Mouse (Mus musculus) midbrain, embryonic 10.5 days (tissue): ENCODE measurements around the gene Fam183b. TPM values are rescaled to one million over a fixed set of nuclear protein-coding genes. Genes with fewer than 3 reads are reported as not detected.
"Not testable (repeated sequence)": the region's sequence is repeated elsewhere in the genome, so short reads cannot be mapped to it uniquely, and the experiment has no call there.

ENCODE experiments used
- DNase-seq: peaks from one replicate; pipeline ENCODE4 v3.0.0-alpha.2; 2017; ENCODE audit warnings: low spot score
- H3K27ac ChIP-seq: fragments of 300-500 bp; sonication (generic); replicated peaks from 2 replicates; pipeline ENCODE4 v1.5.1; 2016; ENCODE audit warnings: mild to moderate bottlenecking
- H3K27me3 ChIP-seq: fragments of 300-500 bp; sonication (generic); 2 replicates; pipeline ENCODE4 v1.6.1; 2016; ENCODE audit warnings: low read depth, mild to moderate bottlenecking; ENCODE audit not compliant: poor library complexity, severe bottlenecking
- H3K36me3 ChIP-seq: fragments of 300-500 bp; sonication (generic); 2 replicates; pipeline ENCODE4 v1.6.1; 2016; ENCODE audit warnings: mild to moderate bottlenecking, moderate library complexity
- H3K4me1 ChIP-seq: fragments of 300-500 bp; sonication (generic); 2 replicates; pipeline ENCODE4 v1.6.1; 2016
- H3K4me3 ChIP-seq: fragments of 300-500 bp; sonication (generic); 2 replicates; pipeline ENCODE4 v1.5.1; 2016; ENCODE audit warnings: mild to moderate bottlenecking, moderate library complexity
- H3K9me3 ChIP-seq: fragments of 300-500 bp; sonication (generic); replicated peaks from 2 replicates; pipeline ENCODE4 v1.6.1; 2016; ENCODE audit warnings: mild to moderate bottlenecking
- WGBS: fragments of 180-500 bp; shearing (Covaris S2); methylation state at CpG from one replicate; pipeline ENCODE4 v1.1.7; 2016; 5-methylcytosine and 5-hydroxymethylcytosine counted together
- polyA plus RNA-seq: library from polyadenylated mRNA; unstranded; fragments of >200 nt; fragmentation: Nextera tagmentation; extraction: Ambion mirVana; gene quantifications from 2 replicates; pipeline ENCODE4 v1.2.1, GENCODE M21; 2016

Gene Fam183b
- 3.8 and 6.1 TPM in 2 replicates for polyA plus RNA-seq

DNA sequence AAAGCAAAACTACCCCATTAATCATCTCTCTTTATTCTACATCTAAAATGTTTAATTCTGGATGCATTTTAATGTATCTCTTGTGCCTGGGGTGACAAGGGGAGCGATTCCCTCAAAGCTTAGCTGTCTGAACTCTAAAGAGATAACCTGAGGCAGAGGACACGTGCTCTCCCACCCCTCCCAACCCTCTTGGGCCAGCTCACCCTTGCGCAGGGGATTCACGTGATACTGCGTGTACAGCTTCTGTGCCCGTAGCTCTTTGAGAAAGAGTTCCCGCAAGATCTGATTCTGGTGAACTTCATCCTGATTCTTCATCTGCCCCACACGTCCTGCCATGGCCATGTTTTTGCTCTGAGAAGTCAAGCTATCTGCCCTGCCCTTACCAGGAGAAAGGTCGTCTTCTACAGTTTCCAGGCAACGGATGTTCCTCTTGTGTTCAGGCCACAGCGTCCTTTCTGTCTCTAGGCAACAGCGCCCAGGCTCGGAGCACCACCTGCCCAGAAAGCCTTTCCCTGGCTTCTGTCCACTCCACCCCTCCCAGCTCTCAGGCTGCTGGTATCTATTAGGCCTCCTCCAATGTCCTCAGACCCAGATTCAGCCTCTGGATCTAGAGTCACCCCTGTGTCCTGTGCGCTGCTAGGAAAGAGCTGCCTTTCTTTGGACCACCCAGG is at the start of gene Fam183b:
Fam183b (minus strand) TSS at position 403 of the 671 bp plus-strand sequence.
- WGBS, result 42% methylated on average over 14 of the region's 14 CpGs

DNA sequence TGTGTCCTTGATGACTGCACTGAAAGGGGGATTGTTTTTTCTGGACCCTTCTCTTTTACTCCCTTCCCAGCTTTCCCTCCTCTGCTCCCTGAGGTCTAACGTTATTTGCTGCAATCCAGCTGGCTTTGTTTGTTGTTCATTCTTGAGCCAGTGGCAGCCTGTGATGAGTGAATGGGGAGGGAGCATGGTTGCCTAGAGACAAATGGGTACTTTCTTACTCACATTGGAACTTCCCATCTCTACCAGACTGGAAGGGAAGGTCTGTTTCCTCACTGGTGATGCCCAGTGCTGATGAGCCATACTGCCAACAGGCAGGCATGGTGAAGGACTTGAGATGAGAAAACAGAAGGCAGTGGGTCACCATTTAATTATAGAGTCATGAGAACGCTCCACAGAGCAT is 48.0 kb upstream of the Fam183b start:
- H3K4me3 ChIP-seq, result no peak overlapping the region
- peaks cover 9% of the 10 kb centered on the region for H3K4me1 ChIP-seq
- H3K27me3 ChIP-seq, result no peaks in the 10 kb centered on the region
- 65% methylated on average over 2 of the region's 2 CpGs for WGBS
- H3K27ac ChIP-seq, result no peak overlapping the region
- no peaks in the 10 kb centered on the region for H3K9me3 ChIP-seq
- peaks cover 50% of the 10 kb centered on the region for H3K36me3 ChIP-seq
- DNase-seq, result no peak

More for the DNA sequence above, at the start of gene Fam183b:
- Histone ChIP-seq H3K27me3 (no peaks in the 10 kb centered on the region), H3K4me1 (peaks cover 16% of the 10 kb centered on the region), H3K27ac (peak within 1 kb of the TSS; percentile 46), H3K9me3 (no peaks in the 10 kb centered on the region), H3K36me3 (no peaks in the 10 kb centered on the region), H3K4me3 (peak within 1 kb of the TSS; percentile 17; the same call in 1 of the 2 replicates)
- peak; percentile 57 for DNase-seq

DNA sequence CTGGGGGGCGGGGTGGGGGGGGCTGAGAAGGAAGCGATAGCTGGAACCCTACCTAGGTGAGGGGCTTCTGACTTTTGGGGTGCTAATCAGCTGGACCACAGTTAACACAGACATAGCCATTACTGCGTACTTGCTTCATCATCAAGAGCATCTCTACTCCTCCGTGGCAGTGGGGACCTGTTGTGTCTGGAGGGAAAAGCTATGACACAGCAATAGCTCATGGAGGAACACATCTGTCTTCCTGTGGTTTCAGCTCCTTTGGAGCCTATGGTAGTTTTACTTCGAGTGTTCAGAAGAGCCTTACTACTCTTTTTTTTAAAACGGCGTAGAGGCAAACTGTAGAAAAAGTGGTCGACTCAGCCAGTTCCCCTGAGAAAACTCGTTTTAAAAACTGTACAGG is 45.9 kb upstream of the Fam183b start:
- peaks cover 37% of the 10 kb centered on the region for H3K36me3 ChIP-seq
- DNase-seq, result no peak
- peak overlapping the region; percentile 85 for H3K27ac ChIP-seq
- H3K4me3 ChIP-seq, result peak overlapping the region; percentile 86
- 51% methylated on average over 9 of the region's 9 CpGs for WGBS
- H3K4me1 ChIP-seq, result peaks cover 9% of the 10 kb centered on the region
- H3K27me3 ChIP-seq, result no peaks in the 10 kb centered on the region
- H3K9me3 ChIP-seq, result no peaks in the 10 kb centered on the region

DNA sequence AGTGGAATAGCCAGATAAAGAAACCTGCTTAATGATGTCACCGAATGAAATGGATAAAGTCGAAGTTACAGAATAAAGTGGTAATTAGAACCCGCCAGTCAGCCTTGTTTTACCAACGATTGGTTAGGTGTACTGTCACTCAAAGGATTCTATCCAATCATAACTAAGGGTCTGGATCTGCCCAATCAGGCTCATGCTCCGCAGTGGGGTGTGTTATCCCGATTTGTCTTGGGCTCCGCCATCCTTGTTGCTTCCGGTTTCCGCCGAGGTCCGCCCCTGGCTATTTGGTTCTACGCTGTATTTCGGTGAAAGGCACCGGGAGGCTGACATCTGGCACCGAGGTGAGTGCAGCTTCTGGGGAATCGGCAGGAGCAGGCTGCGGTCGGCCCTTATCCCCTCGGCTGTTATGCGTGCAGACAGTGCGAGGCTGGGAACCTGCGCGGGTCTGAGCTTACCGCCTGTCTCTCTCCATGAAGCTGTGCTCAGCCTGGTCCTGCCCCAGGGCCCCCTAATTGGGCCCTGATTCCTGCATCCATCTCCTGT is 45.2 kb upstream of the Fam183b start, which contains the start of gene Gm12258:
Gm12258 (plus strand) TSS at position 240 of the 543 bp plus-strand sequence.
- peak within 1 kb of the TSS; percentile 86 for H3K4me3 ChIP-seq
- H3K4me1 ChIP-seq, result peaks cover 9% of the 10 kb centered on the region
- peak within 1 kb of the TSS; percentile 85 for H3K27ac ChIP-seq
- H3K9me3 ChIP-seq, result no peaks in the 10 kb centered on the region
- peaks cover 31% of the 10 kb centered on the region for H3K36me3 ChIP-seq
- under 1% methylated on average over 24 of the region's 24 CpGs for WGBS
- no peaks in the 10 kb centered on the region for H3K27me3 ChIP-seq
- DNase-seq, result peak; percentile 86

DNA sequence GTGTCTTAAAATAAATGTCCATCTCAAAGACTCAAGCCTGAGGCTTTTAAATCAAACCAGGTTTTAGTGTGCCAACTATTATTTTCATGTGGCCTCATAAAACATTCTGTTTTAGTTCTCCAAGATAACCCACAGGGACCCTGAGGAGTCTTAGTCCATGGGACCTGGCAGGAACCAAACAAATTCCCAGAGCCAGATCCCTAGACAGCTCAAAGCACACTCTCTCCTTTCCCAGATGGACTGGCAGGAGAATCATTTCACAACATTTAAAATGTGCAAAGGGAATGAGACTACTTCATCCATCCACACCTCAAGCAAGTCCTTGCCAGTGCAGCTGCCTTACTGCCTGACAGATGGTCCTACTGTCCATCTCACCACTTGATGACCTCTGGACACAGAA is 37.2 kb upstream of the Fam183b start, which contains the start of gene Olfr311:
Olfr311 (plus strand) TSS at position 301 of the 400 bp plus-strand sequence.
- H3K9me3 ChIP-seq, H3K27me3 ChIP-seq, H3K36me3 ChIP-seq, DNase-seq, H3K4me3 ChIP-seq, H3K27ac ChIP-seq, H3K4me1 ChIP-seq: not testable (repeated sequence)

DNA sequence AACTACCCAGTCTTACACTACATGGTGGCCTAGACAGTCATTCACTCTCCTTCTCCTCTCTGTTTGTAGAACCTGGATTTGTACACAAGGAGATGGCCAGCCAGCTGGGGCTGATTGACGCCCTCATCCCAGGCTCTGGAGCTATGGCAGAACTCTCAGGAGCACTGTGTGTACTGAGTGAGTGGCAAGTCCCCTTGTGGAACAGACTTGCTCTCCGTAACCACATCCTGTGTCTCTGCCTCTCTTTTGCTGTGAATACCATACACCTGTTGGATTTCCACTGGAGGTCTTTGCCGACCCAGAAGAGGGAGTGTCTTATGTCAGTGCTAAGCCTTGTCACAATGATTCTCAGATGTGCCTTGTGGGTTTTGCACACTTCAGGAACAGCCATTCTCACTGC is 30.8 kb upstream of the Fam183b start:
- H3K27me3 ChIP-seq, DNase-seq, H3K9me3 ChIP-seq, H3K36me3 ChIP-seq, H3K4me1 ChIP-seq, H3K4me3 ChIP-seq, H3K27ac ChIP-seq: not testable (repeated sequence)
- 87% methylated on average over 3 of the region's 3 CpGs for WGBS

DNA sequence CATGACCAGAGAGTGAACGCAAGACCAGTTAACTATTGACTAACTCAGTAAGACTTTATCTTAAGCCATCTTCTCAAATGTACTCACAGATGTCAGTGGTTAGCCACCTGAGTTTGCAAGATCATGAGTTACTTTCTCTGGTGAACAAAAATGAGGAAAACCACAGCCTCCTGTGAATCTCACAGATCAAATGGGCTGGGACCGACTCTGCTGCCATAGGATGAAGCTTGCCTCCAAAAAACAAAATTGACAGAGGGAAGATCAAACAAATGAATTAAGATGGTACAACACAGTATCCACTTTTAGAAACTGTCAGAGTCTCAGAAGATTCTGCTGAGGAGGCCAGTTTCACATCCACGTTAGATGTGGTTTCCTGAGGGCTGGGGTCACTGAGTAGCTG is 28.0 kb upstream of the Fam183b start:
- H3K4me1 ChIP-seq, result no peaks in the 10 kb centered on the region
- no peaks in the 10 kb centered on the region for H3K9me3 ChIP-seq
- no peak for DNase-seq
- WGBS, result 82% methylated on average over 3 of the region's 3 CpGs
- H3K4me3 ChIP-seq, result no peak overlapping the region
- no peaks in the 10 kb centered on the region for H3K36me3 ChIP-seq
- no peak overlapping the region for H3K27ac ChIP-seq
- H3K27me3 ChIP-seq, result no peaks in the 10 kb centered on the region

DNA sequence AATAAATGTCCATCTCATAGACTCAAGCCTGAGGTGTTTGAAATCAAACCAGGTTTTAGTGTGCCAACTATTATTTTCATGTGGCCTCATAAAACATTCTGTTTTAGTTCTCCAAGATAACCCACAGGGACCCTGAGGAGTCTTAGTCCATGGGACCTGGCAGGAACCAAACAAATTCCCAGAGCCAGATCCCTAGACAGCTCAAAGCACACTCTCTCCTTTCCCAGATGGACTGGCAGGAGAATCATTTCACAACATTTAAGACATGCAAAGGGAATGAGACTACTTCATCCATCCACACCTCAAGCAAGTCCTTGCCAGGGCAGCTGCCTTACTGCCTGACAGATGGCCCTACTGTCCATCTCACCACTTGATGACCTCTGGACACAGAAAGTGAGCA is 27.2 kb upstream of the Fam183b start, which contains the start of gene Olfr312:
Olfr312 (plus strand) TSS at position 301 of the 400 bp plus-strand sequence.
- H3K9me3 ChIP-seq, H3K4me1 ChIP-seq, DNase-seq, H3K27me3 ChIP-seq, H3K27ac ChIP-seq, H3K4me3 ChIP-seq, H3K36me3 ChIP-seq: not testable (repeated sequence)

DNA sequence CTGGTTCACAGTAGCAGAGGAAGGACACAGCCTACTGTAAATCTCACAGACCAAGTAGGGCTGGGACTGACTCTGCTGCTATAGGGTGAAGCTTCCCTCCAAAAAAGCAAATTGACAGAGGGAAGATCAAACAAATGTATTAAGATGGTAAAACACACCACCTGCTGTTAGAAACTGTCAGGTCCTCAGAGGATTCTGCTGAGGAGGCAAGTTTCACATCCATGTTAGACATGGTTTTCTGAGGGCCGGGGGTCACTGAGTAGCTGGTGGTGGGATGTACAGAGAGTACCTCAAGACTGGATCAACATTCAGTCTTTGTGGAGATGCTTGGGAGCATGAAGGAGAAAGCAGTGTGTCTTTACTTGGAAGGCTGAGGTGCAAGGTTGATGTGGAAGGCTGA is 13.9 kb upstream of the Fam183b start:
- H3K27ac ChIP-seq, result no peak overlapping the region
- no peak overlapping the region for H3K4me3 ChIP-seq
- DNase-seq, result no peak
- WGBS, result 91% methylated on average over 1 of the region's 1 CpGs
- H3K36me3 ChIP-seq, result no peaks in the 10 kb centered on the region
- H3K9me3 ChIP-seq, result no peaks in the 10 kb centered on the region
- no peaks in the 10 kb centered on the region for H3K4me1 ChIP-seq
- H3K27me3 ChIP-seq, result no peaks in the 10 kb centered on the region

DNA sequence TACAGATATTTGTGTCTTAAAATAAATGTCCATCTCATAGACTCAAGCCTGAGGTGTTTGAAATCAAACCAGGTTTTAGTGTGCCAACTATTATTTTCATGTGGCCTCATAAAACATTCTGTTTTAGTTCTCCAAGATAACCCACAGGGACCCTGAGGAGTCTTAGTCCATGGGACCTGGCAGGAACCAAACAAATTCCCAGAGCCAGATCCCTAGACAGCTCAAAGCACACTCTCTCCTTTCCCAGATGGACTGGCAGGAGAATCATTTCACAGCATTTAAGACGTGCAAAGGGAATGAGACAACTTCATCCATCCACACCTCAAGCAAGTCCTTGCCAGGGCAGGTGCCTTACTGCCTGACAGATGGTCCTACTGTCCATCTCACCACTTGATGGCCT is 12.9 kb upstream of the Fam183b start, which contains the start of gene Olfr313:
Olfr313 (plus strand) TSS at position 301 of the 400 bp plus-strand sequence.
- not testable (repeated sequence) for DNase-seq, H3K36me3 ChIP-seq, H3K27me3 ChIP-seq, H3K4me1 ChIP-seq, H3K9me3 ChIP-seq, H3K4me3 ChIP-seq, H3K27ac ChIP-seq
- 74% methylated on average over 1 of the region's 1 CpGs for WGBS

DNA sequence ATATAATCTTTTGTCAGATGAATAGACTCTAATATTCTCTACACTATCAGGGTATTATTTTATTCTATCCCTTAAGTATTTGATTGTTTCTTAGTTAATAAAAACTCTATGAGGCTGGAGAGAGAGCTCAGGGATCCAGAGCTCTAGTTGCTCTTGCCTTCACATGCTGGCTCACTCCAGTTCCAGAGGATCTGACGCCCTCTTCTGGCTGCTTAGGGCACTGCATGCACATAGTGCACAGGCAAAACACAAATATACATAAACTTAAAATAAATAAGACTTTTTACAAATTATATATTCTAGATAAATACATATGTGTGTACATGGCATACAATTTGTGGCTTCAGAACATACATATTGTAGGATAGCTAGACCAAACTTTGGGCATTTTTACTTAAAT is 10.2 kb upstream of the Fam183b start:
- Histone ChIP-seq H3K9me3 (no peaks in the 10 kb centered on the region), H3K36me3 (no peaks in the 10 kb centered on the region), H3K27me3 (no peaks in the 10 kb centered on the region), H3K4me1 (no peaks in the 10 kb centered on the region), H3K27ac (no peak overlapping the region), H3K4me3 (no peak overlapping the region)
- DNase-seq, result no peak
- 0% methylated on average over 1 of the region's 1 CpGs for whole genome bisulfite sequencing

DNA sequence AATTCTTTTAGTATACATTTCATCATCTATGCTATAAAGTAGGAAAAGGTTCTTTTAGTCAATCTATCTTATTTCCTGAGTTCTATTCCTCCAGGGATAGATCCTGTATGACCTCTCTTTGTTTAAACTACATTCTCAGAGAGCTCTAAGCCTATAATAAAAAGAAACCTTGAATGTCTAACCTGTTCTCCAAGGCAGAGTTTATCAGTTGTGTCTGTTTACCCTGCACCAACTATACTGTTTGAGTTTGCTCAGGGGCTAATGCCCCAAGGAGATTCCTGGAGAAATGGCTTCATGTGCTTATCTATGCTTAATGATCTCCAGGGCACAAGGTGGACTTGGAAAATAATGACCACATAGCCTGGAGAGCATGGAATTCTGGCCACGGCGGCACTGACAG is 2.6 kb upstream of the Fam183b start:
- Histone ChIP-seq H3K4me3 (no peak overlapping the region), H3K27me3 (no peaks in the 10 kb centered on the region), H3K4me1 (peaks cover 16% of the 10 kb centered on the region), H3K27ac (no peak overlapping the region), H3K9me3 (no peaks in the 10 kb centered on the region), H3K36me3 (no peaks in the 10 kb centered on the region)
- 77% methylated on average over 2 of the region's 2 CpGs for WGBS
- DNase-seq, result no peak

DNA sequence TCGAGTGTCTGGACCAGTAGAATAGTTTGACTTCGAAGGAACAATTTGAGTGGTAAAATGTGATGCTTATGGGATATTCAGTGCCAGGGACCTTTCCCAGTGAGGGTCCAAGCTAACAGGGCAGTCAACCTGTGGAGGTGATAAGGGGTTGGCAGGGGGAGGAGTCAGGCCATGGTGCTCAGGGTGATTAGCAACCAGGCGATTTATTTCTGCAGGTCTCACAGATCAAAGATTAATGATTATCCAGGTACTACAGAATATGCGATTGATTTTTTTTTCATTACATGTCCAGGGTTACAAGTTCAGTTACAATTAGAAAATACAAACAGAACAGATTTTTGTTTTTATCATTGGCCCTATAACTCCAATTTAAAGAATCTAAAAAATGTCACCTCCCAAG is 2.1 kb upstream of the Fam183b start:
- H3K36me3 ChIP-seq, result no peaks in the 10 kb centered on the region
- no peak for DNase-seq
- 87% methylated on average over 4 of the region's 4 CpGs for WGBS
- H3K9me3 ChIP-seq, result no peaks in the 10 kb centered on the region
- peaks cover 16% of the 10 kb centered on the region for H3K4me1 ChIP-seq
- no peak overlapping the region for H3K27ac ChIP-seq
- no peaks in the 10 kb centered on the region for H3K27me3 ChIP-seq
- H3K4me3 ChIP-seq, result no peak overlapping the region
